Mouse (Mus musculus) v-Abl transformed pro-B cells (cell line): ENCODE data around the gene Rcvrn.

Experiments used
- in situ Hi-C, 2 experiments: fragments of 400-800 bp; cut with MboI; formaldehyde crosslinking; loops; one replicate each; pipeline ENCODE4 v1.15.1; 2025; ENCODE audit not compliant: unreplicated experiment in 2 of 2

The Rcvrn gene

DNA sequence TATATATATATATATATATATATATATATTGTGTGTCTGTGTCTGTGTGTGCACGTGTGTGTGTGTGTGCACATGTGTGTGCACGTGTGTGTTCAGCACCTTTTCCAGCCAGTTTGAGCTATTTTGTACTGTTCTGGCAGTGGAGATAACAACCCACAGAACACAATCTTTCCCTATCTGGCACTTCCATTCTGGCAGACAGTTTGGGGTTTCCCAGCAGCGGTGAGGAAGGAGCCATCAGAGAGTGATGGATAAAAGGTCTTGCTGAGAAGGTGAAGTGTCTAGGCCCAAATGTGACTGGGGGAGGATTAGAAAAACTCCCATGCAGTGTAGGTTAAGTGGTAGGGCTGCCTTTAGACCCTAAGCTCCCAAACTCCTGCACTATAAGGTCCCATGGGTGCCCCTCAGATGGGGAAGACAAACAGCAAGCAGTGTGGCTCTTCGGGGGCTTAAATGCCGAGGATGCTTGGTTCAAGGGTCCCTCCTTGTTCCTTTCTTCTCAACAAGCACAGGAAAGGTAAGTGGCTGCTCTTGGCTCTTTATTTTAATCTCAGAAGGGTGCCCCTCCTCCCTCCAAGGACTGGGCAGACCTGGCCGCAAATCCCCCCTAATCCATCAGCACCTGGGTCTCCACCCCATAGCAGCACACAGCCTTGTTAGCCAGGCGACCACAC lies at the start of gene Rcvrn:
Gene Rcvrn (plus strand): TSS at position 624 of the 674 bp plus-strand sequence.
- in situ Hi-C loops = no loop called here

DNA sequence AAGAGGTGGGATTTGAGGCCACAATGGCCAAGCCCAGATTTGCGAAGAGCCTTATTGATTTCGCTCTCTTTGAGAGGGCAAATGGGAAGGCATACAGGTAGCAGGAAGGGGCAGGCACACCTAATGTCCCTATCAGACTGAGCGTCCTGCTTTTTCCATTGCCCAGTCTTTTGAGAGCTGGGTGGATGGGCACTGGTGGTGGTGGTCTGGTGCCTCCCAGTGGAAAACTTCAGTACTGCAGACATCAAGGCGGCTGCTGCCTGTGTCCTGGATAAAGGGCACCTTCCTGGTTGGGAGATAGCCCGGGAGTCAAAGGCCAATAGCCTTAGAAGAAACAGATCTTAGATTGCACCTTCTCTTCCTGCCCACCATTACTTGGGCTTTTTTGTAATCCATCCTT lies 47.4 kb upstream of the Rcvrn start:
- in situ Hi-C loops = loop anchor here (5.0 to 10.0 kb wide), 5 partner anchors 110 to 273 kb away; no protein-coding TSS in a partner anchor

DNA sequence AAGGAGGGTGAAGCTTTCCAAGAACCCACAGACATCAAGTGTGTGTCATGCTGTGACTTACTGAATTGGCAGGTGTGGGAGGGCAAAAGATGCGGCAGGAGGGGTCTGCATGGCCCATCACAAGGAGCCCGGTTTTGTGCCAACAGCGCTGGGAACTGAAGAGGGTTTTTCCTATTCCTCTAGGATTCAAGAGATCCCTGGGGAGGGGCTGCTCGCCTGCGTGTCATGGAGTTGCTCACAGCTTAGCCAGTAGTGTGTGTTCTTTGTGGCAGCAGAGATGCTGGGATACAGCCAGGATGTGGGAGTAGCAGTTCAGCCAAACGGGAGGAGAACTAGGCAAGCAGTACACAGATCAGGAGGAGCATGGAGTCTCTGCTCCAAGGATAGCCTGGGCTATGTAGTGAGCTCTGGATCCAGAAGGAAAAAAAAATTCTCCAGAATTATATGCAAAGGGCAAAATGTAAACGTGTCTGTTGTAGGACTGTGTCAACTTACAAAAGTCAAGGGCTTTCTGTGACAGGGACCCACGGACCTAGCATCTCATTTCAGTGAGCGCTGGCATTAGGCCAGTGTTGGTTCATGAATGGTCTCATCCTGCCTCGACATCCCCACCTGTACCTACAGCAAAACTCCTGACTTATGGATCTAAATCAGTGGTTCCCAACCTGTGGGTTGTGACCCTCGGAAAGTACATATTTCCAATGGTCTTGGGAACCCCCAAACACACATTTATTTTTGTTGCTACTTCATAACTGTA lies 46.3 kb upstream of the Rcvrn start:
- in situ Hi-C loops = loop anchor here (5.0 to 10.0 kb wide), 5 partner anchors 112 to 274 kb away; no protein-coding TSS in a partner anchor

DNA sequence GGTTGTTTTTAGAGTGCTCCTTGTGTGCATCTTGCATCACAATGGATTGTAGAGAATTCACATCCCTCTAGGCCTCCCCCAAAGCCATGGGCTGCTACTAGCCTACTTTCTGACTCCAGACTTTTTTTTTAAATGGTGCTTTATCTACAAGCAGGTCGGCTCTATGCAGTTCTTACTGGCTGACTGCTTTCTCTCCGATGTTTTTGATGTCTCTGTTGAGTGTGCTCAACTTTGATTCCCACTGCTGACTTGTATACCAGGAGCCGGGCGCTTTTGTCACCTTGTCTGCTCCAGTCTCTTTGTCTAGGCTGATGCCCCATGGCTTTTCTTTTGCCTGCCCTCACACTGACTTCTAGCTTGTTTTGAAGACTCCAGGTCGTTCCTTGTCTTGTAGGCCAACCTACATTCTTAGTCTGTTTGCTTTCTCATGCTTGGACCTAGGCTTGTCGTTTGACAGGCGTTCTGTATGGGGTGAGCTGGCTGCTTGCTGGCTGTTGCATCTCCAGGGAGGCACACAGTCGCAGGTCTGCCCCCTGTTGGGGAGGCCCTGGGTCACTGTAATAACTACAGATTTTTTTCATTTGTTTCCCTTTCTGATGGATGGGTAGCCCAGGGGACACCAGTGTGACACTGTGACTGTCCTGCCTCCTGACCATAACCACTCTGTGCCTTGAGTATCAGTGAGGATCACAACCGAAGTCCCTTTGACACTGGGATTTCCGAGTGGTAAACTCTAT lies 45.0 kb upstream of the Rcvrn start:
- in situ Hi-C loops = loop anchor here (5.0 to 10.0 kb wide), 5 partner anchors 113 to 275 kb away; no protein-coding TSS in a partner anchor

DNA sequence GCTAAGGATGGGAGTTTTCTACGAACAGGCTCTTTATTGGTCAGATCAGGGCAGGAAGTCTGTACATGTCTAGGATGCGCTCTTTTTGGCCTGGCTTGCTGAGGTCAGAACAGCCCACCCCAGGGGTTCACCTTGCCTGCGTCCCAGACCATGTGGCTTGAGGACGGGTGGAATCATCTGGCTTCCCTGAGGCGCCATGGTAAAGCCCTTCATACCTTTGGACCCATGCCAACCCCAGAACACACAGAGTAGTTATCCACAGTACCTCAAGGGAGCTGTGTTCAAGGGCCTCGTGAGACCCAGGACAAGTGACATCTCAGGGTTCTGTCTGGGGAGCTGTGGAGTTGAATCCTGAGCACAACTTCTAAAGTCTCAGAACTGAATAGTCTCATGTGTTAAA lies 43.4 kb upstream of the Rcvrn start:
- in situ Hi-C loops = no loop called here

DNA sequence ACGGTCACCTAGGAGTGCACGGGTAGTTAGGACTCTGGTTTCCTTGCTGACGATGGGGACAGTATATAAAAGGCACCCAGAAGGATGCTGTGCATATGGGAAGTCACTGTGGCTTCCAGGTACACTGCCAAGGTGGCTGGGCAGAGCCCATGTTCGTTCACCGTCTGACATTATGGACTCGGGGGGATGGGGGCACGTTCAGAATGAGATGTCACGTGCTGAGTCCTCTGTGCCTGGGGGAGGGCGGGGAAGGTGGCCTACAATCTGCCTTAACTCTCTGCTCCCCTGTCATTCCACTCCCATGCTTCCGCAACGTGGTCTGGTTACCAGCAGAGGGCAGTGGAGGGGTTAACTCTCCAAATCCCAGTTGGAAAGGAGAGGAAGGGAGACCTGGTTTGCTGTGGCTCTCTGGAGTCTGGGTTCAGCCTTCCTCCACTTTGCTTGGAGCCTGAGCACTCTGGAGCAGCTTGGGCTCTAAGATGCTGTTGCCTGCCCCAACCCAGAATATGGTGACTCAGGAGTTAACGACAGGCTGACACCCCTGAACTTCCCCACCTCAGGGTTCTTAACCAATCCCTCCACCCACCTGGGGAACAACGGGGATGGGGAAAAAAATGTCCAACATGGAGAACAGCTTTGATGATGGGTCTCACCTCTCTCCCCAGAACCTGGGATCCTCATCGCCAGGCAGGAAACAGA lies 42.8 kb upstream of the Rcvrn start:
- in situ Hi-C loops = no loop called here

DNA sequence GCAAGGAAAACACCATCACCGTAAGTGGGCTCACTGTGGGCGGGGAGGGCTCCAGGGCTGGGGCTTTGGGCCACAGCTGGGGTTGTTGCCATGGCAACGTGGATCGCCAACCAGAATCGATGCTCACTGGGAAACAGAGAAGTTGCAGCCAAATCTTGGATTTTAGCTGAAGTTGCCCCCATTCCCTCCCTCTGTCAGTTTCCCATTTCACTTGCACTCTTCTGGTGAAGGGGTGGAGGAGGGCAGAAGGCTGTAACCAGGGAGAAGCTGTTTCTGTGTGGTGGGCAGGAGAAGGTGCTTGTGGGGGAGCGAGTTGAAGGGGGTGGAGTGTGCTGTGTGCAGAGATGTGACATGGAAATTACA lies 42.3 kb upstream of the Rcvrn start:
- in situ Hi-C loops = no loop called here

DNA sequence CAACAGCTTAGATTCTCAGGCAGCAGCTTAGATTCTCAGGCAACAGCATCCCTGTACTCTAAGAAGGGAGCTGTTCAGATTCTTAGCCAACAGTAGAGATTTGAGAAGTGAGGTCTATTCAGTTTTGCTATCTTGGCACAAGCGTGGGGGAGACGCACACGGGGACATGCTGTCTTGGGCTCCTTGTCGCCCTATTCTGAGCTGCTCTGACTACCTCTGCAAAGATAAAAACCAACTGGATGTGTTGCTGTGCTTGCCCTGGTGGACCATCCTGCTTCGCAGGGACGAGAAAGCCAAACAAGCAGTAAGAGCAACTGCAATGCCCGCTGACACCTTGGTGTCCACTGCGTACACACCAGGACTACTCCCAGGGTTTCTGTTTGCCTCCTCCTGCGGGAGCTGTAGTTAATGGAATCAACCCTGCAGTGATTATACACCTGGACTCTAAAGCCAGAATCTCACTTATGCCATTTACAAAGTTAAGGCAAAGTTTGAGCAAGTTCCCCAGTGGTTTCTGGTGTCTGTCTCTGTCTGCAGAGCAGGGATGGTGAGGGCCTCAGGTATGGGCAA lies 41.5 kb upstream of the Rcvrn start:
- in situ Hi-C loops = no loop called here

DNA sequence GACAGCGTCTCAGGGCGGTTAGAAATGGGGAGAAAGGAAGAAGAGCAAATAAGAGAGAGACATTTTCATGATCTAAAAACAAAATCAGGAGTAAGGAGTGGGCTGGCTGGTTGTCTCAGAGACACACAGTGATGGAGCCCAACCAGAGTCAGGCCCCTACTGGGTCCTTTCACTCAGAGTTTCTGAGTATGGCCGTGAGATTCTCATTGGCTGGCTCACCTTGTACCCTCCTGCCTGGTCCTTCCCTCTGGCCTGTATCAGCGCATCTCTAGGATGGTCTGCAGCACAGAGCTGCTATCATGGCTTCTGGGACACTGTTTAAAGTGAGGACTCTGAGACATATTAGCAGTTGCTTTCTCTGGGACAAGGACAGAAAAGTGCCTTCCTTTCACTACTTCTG lies 40.6 kb upstream of the Rcvrn start:
- in situ Hi-C loops = no loop called here

DNA sequence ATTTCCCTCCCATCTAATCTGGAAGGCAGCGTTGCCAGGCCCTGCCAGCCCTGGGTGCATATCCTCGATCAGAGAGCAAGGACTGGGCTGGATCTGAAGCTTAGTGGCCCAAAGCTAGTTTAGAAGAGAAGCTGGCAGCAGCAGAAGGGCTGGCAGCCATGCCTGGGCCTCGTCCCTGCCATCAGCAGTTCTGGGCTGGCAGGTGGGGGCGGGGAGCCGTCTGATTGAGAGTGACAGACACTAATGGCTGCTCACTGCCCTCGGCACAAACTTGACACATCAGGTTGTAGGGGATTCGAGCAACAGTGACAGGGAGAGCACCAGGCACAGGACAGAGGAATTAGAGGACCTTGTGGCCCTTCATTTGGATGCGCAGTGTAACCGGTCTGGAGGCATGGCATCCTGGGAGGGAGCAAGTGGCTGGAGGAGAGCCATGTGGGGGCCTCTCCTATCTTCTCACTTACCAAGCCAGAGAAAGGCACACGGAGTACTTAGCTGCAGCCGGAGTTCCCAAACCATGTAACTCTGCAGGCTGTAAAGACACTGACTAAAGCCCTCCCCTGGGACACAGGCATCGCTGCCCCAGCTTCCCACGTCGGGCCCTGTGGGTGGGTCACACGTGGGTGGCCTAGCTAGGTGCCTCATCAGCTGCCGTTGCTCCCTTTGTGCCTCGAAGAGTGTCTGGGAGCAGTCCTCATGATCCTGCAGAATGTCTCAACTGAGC lies 39.7 kb upstream of the Rcvrn start:
- in situ Hi-C loops = no loop called here

DNA sequence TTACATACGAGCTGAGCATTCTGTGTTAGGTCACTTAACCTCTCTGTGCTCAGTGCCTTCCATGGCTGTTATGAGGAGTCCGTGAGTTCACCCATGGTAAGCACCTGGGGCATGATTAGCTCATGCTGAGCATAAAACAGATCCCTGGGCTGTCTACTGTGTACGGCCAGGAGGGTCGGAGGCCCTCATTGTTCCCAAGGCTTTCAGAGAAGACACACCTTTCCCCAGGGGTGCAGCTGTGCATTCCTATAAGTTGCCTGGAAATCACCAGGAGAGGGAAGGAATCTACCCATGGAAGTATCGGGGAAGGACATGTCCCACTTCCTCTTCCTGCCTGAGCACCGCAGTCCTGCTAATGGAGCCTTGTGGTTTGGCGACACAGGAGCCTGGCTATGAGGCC lies 38.8 kb upstream of the Rcvrn start:
- in situ Hi-C loops = no loop called here

DNA sequence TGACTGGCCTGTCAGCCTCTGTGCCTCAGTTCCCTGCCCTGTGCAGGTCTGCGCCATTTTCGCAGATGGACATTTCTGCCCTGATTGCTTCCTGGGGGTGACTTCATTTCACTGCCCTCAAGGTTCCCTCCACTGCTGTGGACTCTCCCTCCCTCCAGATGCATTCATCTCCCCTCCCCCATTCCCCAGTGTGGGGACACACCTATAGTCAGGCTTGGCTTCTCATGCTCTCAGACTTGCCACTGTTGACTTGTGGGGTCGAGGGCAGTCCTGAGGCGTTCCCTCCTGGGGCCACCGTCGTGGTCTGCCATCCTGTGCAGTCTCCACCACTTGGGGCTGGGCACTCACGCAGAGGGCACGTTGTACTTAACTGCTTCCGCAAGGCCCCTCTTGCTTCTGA lies 38.3 kb upstream of the Rcvrn start:
- in situ Hi-C loops = no loop called here

DNA sequence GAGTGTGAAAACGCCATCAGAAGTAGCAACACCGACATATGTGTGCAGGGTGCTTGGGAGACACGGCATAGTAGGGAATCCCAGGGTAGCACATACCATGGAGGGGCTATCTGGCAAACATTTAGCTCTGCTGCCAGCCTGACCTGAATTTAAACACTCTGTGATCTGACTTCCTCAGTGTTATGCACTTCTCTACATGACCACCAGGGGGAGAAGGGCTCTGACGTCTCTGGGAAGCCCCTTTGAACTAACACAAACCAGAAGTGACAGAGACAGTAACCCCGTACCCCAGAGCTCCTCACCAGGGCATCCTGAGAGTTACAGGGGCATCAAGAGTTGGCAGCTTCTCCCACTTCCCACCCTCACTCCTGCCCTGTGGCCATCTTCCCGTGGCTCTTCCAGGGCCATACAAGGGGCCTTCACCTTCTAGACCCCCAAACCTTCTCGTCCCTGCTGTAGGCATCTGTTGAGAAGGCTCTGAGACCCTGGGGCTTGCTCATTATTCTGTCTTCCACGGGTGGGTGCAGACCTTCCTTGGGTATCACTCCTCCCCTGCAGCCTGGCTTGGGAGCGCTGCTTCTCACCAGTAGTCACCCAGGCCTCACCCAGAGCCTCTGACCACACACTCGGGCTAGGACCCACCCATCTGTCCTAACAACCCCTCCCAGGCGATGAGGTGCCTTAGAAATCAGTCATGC lies 37.3 kb upstream of the Rcvrn start:
- in situ Hi-C loops = no loop called here

DNA sequence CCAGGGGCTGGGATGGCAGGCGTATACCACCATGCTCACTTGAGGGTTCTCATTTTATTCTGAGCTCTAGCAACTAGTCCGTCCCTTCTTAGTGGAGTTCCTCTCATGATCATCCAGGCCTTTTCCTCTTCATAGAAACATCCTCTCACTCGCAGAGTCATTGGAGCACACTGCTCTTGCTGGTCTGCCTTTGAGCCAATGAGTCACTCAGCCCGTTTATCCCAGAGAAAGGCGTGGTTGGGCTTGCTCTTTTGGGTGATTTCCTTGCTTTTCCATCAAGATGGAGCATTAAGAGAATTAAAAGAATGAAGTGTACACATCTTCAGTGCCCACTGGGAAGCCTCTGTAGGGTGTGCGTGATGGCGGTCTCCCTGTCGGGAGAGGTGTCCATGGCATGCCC lies 33.7 kb upstream of the Rcvrn start:
- in situ Hi-C loops = loop anchor here in 1 of 2 experiments (10.0 kb wide), 1 partner anchor 297 kb away; no protein-coding TSS in a partner anchor

DNA sequence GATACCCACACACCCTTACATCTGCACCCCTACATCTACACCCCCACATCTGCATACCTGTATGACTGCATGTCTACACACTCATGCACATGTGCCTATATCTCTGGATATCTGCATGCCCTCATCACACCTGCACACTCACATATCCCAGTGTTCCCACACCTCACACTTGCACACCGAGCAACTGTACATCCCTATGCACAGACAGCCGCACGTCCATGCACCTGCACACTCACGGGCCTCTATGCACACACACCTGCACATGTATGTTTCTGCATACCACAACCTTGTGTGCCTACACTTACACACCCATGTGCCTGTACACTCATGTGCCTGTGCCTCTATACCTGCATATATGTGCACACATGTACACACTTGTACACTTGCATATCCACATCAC lies 31.7 kb upstream of the Rcvrn start:
- in situ Hi-C loops = loop anchor here in 1 of 2 experiments (10.0 kb wide), 1 partner anchor 299 kb away; no protein-coding TSS in a partner anchor

DNA sequence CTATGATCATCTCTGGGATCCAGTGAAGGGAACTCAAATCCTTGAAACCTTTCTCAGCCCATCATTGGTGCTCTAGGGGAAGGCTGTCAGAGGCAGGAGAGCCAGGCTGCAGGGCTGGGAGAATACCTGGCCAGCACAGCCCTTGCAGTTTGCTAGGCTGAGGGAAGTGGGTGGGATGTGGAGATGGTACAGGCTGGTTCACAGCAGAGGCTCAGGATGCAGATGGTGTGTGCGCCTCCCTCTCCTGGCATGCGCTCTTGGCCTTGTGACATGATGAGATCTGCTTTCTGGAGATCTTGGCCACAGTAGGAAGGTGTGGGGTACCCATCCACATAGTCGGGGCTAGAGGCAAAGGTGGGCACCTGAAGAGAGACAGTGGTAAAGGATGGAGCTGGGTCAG lies 30.9 kb upstream of the Rcvrn start:
- in situ Hi-C loops = loop anchor here in 1 of 2 experiments (10.0 kb wide), 1 partner anchor 299 kb away; no protein-coding TSS in a partner anchor

DNA sequence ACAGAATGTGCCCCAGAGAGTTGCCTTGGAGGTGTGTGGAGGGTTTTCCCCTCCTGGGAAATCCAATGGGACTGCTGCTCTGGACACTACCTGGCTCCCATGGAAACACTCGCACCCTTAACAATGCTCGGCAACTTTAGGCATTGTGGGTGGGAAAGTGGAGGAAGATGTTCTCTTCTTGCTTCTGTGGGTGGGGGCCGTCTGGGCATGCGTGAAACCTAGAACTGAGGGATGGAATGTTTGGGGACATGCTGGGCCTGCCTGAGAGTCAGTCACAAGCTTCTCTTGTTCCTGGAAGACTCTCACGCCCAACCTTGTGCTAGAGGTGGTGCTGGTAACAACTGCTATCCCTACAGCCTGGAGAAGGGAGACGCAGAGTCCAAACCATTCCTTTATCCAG lies 30.2 kb upstream of the Rcvrn start:
- in situ Hi-C loops = loop anchor here (5.0 to 10.0 kb wide), 2 partner anchors 300 to 553 kb away; no protein-coding TSS in a partner anchor

DNA sequence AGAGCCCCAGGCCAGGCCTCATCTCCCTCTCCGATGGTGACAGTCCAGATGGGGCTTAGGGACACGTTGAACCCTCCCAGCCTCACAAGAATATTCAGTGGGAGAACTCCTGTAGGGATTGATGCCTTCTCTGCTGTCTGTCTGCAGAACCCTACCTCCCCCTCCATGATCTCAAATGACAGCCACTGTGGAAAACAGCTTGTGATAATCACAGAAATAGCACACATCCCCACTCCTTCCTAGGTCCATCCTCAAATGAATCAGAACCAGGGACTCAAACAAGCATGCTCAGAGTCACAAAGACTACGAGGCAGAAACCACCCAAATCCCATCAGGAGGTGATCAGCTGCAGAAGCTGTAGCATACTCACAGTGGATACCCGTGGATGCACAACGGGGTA lies 29.0 kb upstream of the Rcvrn start:
- in situ Hi-C loops = loop anchor here (5.0 to 10.0 kb wide), 2 partner anchors 301 to 554 kb away; no protein-coding TSS in a partner anchor
